Mouse (Mus musculus): ENCODE measurements around the gene Snx14.

The Snx14 gene

DNA sequence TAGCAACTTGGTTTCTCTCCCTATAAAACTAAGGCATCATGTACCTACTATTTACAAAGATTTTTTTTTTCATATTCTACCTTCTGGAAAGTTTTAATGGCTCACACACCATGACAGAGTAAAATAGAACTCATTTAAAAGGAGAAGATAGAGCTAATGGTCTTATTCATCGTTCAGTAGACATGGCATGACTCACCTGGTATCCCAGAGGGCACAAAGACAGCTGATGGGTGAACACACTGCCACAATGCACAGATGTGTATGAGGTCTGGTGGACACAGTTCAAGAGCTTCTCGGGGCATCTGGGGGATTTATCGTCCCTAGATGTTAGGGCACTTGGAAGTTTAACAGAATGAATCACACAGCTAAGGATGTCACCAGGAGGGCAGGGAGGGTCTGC is 97.9 kb downstream of the Snx14 start:
- no peak for DNase-seq

DNA sequence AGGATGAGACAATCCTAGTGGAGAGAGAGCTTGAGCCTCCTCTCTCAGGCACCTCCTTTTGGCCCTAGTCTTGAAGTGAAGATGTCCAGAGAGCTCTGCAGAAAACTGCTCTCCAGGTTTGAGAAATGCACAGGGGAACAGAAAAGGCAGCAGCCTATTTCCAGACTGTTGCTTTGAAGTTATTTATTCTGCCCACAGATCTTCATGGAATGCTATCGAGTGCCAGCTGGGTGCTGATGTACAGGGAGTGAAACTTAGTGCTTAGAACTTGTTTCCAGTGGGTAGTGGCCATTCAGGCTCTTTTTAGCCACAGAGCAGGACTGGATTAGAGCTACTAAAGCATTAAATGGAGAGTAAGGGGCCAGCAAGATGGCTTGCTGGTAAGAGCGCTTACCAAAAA is 102.9 kb downstream of the Snx14 start:
- no peak for DNase-seq

DNA sequence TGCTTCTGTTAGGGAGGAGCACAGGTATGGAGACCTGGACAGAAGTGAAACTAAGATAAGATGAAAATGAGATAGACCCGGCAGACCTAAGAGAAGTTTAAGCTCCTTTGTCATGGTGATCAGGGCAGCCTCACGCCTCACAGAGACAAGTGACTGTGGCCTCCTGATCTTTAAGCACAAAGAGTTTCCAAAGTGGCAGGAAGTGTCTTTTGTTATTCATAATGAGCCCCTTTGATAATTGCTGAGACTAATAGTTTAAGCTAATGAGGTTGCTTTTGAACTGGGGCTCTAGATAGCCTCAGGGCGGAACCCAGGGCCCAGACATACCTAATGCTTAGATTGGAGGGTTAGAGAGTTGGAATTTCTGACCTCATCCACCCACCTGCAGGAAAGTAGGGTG is 106.3 kb downstream of the Snx14 start:
- no peak for DNase-seq

DNA sequence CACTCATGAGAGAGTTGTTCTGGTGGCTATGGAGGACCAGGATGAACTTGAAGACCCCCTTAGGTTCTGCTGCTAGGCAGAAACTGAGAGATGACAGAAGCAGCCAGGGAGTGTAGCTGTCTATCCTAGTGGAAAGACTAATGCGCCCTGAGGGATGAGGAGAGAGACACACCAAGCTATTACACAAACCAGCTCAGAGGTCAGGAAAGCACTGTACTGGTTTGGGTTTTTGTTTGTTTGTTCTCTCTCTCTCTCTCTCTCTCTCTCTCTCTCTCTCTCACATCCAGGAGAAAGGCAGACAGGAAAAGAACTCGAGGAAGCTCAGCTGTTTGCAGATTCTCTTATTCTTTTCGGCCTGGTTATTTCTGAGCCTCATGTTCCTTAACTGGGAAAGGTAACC is 108.4 kb downstream of the Snx14 start:
- no peak for DNase-seq

DNA sequence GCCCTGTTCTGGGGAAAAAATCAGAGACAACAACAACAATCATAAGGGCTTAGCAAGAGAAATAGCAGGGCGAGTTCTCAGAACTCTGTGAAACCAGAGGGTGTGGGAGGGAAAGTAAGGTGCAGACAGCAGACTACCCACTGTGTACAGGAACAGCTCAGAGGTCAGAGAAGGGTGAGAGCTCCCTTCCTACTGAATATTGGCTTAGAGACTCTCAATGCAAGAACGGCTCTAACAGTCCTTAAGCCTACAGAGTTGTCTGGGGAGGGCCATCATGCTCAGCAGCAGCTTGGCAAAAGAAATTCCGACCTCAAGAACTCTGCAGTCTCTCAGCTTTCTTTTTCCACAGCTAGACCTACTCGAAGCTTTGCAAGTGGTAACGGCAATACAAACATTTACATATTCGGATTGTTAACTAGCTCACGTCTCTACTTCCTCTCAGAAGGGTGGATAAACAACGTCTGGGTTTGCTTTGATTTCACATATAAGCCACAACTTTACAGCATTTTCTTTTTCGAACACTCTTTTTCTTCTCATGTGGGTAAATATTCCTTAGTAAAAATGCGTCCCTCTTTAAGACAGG is 109.5 kb downstream of the Snx14 start:
- peak; percentile 16 to 20 for DNase-seq

DNA sequence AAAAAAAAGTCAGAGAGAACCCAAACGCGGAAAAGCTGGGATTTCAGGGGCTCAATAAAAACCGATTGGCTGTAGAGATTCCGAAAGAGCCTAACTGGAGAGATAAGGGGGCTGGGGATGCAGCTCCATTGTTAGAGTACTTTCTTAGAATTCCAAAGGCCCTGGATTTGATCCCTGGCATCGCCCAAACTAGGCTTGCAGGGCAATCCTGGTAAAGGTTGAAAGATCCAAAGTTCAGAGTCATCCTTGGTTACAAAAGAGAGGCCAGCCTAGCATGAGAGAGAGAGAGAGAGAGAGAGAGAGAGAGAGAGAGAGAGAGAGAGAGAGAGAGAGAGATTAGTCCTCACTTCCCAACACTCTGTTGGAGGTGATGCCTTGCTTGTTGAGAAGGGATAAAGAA is 110.1 kb downstream of the Snx14 start:
- no peak for DNase-seq

DNA sequence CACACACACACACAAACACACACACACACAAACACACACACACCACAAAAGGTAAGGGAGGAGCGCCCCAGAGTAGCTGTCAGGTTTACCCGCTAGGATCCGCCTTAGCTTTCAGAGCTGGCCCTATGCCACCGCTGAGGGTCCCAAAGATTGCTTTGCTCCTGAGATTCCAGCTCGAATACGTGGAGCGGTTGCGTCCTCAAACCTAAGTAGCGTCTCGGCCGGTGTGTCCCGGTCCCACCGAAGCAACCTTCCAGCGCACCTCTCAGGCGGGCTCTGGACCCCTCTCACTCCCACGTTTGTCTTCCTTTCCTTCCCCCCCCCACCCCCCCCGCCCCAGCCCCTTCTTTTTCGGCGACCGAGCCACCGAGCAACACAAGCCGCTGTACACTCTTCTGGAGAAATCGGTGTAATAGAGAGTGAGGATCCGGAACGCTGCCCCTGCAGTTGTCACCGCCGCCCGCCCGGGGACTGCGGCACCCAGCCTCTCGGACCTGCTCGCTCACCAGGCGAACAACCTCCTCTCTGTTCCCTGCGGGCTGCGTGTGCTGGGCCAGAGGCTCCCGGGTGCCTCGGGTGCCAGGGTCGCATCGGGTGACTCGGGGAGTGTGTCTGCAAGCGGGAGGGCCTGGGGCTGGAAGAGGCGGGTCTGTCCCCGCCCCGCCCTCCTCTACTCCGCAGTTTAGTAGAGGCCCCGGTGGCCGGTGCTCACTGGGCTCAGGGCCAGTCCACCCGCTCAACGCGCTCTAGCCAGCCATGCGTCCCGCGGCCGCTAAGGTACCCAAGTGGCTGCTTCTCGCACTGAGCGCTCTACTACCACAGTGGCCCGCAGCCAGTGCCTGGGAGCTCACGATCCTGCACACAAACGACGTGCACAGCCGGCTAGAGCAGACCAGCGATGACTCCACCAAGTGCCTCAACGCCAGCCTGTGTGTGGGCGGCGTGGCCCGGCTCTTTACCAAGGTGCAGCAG is 111.5 kb downstream of the Snx14 start, which contains the start of gene Nt5e:
TSS of gene Nt5e (plus strand) at position 268 of the 972 bp plus-strand sequence.
- DNase-seq: peak; percentile 74 to 77
